Mouse (Mus musculus) bone marrow macrophage, adult 2 months (primary cell): ENCODE results near the gene Mb21d2. TPM values are rescaled to one million over a fixed set of nuclear protein-coding genes. Genes with fewer than 3 reads are reported as not detected.

Experiments
- H3K27ac ChIP-seq: 2 replicates; pipeline ENCODE4 v1.5.1; 2012; ENCODE audit warnings: low read depth, low read length; ENCODE audit not compliant: insufficient read depth
- H3K4me1 ChIP-seq: 2 replicates; pipeline ENCODE4 v1.6.1; 2012; ENCODE audit warnings: low read length; ENCODE audit not compliant: control insufficient read depth, insufficient read depth
- H3K4me3 ChIP-seq: 2 replicates; pipeline ENCODE4 v1.5.1; 2012; ENCODE audit warnings: mild to moderate bottlenecking, low read length, moderate library complexity; ENCODE audit not compliant: insufficient read depth
- CTCF ChIP-seq: IDR thresholded peaks from 2 replicates; pipeline ENCODE4 v1.5.1; 2012; ENCODE audit warnings: low read depth, mild to moderate bottlenecking, low read length, moderate library complexity
- POLR2A ChIP-seq: IDR thresholded peaks from 2 replicates; pipeline ENCODE4 v1.6.1; 2012; ENCODE audit warnings: mild to moderate bottlenecking, low read depth, low read length, borderline replicate concordance
- polyA plus RNA-seq: library from polyadenylated mRNA; stranded (reverse); fragments of >200 nt; gene quantifications from 2 replicates; pipeline ENCODE4 v1.2.4, GENCODE M21; 2012; ENCODE audit not compliant: missing spikeins, insufficient read depth, insufficient read length

Gene Mb21d2
- polyA plus RNA-seq, 1 experiment, result 0.36 TPM

DNA sequence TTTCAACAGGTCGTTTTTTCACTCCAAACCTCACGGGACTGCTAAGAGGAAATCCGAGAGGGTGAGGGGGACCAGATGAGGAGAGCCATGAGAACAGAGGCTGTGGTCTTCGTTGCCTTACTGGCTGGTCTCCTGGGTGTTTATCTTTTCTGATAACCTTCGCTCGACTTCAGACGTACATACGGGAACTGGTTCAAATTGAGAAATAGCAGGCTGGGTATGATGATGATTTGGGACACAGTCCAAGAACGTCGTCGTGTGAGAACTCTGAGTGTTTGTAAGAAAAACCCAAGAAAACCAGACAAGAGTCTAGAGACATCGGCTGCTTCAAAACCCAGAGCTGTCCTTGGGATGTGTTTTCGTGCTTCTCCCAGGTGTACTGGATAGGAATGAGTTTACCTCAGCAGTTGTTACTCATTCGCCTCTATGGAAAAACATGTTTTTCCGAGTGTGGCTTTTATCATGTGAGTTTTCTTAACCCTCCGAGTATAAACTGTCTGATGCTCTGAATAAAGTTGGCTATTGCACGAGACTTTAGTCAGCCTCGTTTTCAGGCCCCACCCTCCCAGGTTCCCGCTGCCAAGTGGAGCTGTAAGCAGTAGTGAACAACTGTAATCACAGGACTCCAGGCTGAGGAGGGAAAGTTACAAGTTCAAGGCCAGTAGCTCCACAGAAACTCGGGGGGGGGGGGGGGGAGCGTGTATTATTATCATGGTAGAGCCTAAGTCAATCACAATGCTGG is 46.6 kb downstream of the Mb21d2 start:
- no peak overlapping the region for H3K27ac ChIP-seq
- peaks cover 2% of the 10 kb centered on the region; the same call in 1 of the 2 replicates for H3K4me1 ChIP-seq
- TF ChIP-seq CTCF (no peak), POLR2A (no peak)

DNA sequence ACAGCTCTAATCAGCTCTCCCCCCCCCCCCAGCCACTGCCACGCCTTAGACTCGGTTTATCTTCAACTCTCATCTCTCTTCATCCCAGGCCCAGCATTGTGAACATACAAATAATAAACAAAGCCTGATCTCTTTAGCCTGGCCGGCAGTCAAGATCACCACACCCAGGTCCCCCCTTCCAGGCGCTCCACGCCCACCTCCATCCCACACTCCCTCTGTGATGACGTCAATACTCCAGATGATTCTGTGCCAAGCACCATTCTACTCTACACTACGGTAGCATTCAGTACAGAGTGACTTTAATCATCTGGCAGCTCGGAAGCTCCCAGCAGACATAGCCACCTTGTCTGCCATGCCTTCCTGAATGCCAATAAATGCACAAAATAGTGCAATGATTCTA is 47.7 kb downstream of the Mb21d2 start:
- H3K4me3 ChIP-seq, result no peak overlapping the region
- TF ChIP-seq POLR2A (no peak), CTCF (no peak)
- H3K4me1 ChIP-seq, result peaks cover 2% of the 10 kb centered on the region; the same call in 1 of the 2 replicates

More for the DNA sequence above, 46.6 kb downstream of the Mb21d2 start:
- no peak overlapping the region for H3K4me3 ChIP-seq

GRCm38 (mm10) chr16:28880756-28881155 is 48.7 kb downstream of the Mb21d2 start:
- TF ChIP-seq POLR2A (no peak), CTCF (no peak)
- Histone ChIP-seq H3K4me3 (no peak overlapping the region), H3K27ac (no peak overlapping the region), H3K4me1 (peaks cover 2% of the 10 kb centered on the region; the same call in 1 of the 2 replicates)

More for the DNA sequence above, 47.7 kb downstream of the Mb21d2 start:
- no peak overlapping the region for H3K27ac ChIP-seq

DNA sequence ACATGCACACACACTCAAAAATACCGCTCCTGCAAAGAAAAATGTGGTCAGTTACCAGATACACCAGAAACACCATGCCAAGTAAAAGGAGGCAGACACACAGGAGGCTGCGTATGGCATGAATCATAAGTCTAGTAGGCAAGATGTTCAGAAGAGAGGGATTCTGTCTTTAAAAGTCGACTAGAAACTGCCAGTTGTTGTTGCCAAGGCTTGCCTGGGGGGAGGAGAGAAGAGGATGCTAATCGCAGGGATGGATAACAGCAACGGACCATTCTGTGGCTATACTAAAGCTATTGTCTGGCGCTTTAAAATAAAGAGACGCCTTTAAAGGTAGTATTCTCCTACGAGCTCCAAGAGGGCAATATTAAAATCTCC is 49.2 kb downstream of the Mb21d2 start:
- Histone ChIP-seq H3K4me3 (no peak overlapping the region), H3K27ac (no peak overlapping the region), H3K4me1 (peaks cover 2% of the 10 kb centered on the region; the same call in 1 of the 2 replicates)
- TF ChIP-seq CTCF, result no peak
- no peak for TF ChIP-seq POLR2A

- H3K4me1 ChIP-seq, result peaks cover 2% of the 10 kb centered on the region; the same call in 1 of the 2 replicates
- H3K4me3 ChIP-seq, result no peak overlapping the region
- TF ChIP-seq CTCF (no peak), POLR2A (no peak)
- H3K27ac ChIP-seq, result no peak overlapping the region
Observed at GRCm38 (mm10) chr16:28879636-28880306, 49.7 kb downstream of the Mb21d2 start.

GRCm38 (mm10) chr16:28877162-28877662 is 52.3 kb downstream of the Mb21d2 start:
- no peak for TF ChIP-seq POLR2A
- TF ChIP-seq CTCF, result no peak
- Histone ChIP-seq H3K4me3 (no peak overlapping the region), H3K27ac (no peak overlapping the region), H3K4me1 (peaks cover 2% of the 10 kb centered on the region; the same call in 1 of the 2 replicates)

DNA sequence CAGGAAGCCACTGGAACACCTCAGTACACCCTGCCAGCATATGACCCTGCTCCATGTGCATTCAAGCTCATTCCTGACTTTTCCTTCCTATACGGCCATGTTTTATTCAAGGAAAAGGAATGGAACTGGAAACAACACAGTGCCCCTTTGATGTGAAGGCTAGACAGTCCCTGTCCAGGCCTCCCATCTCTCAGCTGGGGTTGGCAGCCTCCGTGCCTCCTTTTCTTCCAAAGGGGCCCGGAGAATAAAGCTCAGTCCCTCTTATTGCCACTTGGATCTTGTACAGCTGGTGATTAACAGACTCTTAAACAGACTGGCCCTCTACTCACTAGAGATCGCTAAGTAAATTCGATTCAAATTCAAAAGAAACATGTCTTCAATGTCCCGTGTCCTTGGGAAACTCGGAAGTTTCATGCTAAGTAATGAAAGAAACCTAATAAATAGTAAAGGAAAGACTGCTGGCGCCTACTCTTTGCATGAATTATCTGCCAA is 56.0 kb downstream of the Mb21d2 start:
- TF ChIP-seq POLR2A (no peak), CTCF (no peak)
- Histone ChIP-seq H3K4me3 (no peak overlapping the region), H3K27ac (no peak overlapping the region), H3K4me1 (no peaks in the 10 kb centered on the region)

DNA sequence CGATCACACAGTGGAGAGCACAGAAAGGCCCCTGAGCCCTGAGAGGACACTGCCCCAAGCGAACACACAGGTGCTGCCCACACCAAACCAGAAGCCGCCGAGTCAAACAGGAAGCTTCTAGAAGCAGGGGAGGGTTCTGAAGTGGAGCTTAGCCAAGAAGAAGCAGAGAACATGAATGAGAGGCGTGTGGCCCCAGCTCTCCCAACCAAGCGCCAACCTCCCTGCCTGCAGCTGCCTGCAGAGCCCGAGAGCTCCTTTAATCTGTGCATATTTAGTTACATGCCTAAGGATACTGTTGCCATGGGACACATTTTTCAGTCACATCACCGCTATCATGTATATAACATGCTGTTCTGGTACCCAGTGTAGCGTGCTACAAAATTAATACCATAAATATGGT is 58.6 kb downstream of the Mb21d2 start:
- Histone ChIP-seq H3K27ac (no peak overlapping the region), H3K4me1 (no peaks in the 10 kb centered on the region), H3K4me3 (no peak overlapping the region)
- TF ChIP-seq CTCF (no peak), POLR2A (no peak)

DNA sequence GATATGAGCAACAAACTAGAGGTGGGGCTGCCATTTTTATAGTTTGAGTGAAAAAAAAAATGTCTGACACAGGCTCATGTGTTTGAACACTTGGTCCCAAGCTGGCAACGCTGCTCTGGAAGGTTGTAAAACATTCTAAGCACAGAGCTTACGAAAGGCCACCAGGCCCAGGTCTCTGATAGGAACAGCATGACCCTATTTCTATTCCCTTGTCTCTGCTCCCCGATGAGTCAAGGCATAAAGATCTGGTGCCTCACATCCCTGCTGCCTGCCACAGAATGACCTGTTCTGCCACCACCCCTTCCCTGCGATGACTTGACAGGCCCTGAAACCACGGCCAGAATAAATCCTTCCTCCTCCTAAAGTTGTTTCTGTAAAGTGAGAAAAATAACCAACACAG is 59.0 kb downstream of the Mb21d2 start:
- no peak overlapping the region for H3K4me3 ChIP-seq
- TF ChIP-seq POLR2A, result no peak
- no peak for TF ChIP-seq CTCF
- H3K27ac ChIP-seq, result no peak overlapping the region
- no peaks in the 10 kb centered on the region for H3K4me1 ChIP-seq

- no peak overlapping the region for H3K27ac ChIP-seq
- no peaks in the 10 kb centered on the region for H3K4me1 ChIP-seq
- TF ChIP-seq CTCF (no peak), POLR2A (no peak)
- H3K4me3 ChIP-seq, result no peak overlapping the region
Observed at GRCm38 (mm10) chr16:28868864-28869263, 60.6 kb downstream of the Mb21d2 start.
